Mouse (Mus musculus): ENCODE measurements around the gene Hbb-bs. TPM values are rescaled to one million over a fixed set of nuclear protein-coding genes. Genes with fewer than 3 reads are reported as not detected.

Gene Hbb-bs
- polyA plus RNA-seq, 1 experiment from 2014 or later: 44,289 TPM

Other genes with a start within 250 kb of the Hbb-bs start
- not detected in 2 replicates for gene Olfr618, start 238.0 kb downstream of the Hbb-bs start, polyA plus RNA-seq (2015; fragmentation: Nextera tagmentation; extraction: Ambion mirVana)
- gene Olfr619, start 227.5 kb downstream of the Hbb-bs start, polyA plus RNA-seq (2015; fragmentation: Nextera tagmentation; extraction: Ambion mirVana): not detected in 2 replicates
- gene Olfr620, start 215.6 kb downstream of the Hbb-bs start, polyA plus RNA-seq (2015; fragmentation: Nextera tagmentation; extraction: Ambion mirVana): not detected in 2 replicates
- not detected in 2 replicates for gene Olfr622, start 185.4 kb downstream of the Hbb-bs start, polyA plus RNA-seq (2015; fragmentation: Nextera tagmentation; extraction: Ambion mirVana)
- not detected in 2 replicates for gene Olfr623, start 164.4 kb downstream of the Hbb-bs start, polyA plus RNA-seq (2015; fragmentation: Nextera tagmentation; extraction: Ambion mirVana)
- gene Olfr624, start 156.9 kb downstream of the Hbb-bs start, polyA plus RNA-seq (2015; fragmentation: Nextera tagmentation; extraction: Ambion mirVana): 0.03 TPM in 2 replicates
- gene Olfr625-ps1, start 145.4 kb downstream of the Hbb-bs start, polyA plus RNA-seq (2015; fragmentation: Nextera tagmentation; extraction: Ambion mirVana): not detected in 2 replicates
- not detected in 2 replicates for gene Olfr243, start 113.4 kb downstream of the Hbb-bs start, polyA plus RNA-seq (2015; fragmentation: Nextera tagmentation; extraction: Ambion mirVana)
- gene Olfr628, start 97.7 kb downstream of the Hbb-bs start, polyA plus RNA-seq (2015; fragmentation: Nextera tagmentation; extraction: Ambion mirVana): not detected in 2 replicates
- not detected in 2 replicates for gene Olfr629, start 83.2 kb downstream of the Hbb-bs start, polyA plus RNA-seq (2015; fragmentation: Nextera tagmentation; extraction: Ambion mirVana)
- not detected in 2 replicates for gene Olfr630, start 70.8 kb downstream of the Hbb-bs start, polyA plus RNA-seq (2015; fragmentation: Nextera tagmentation; extraction: Ambion mirVana)
- not detected in 2 replicates for gene Olfr69, start 56.5 kb downstream of the Hbb-bs start, polyA plus RNA-seq (2015; fragmentation: Nextera tagmentation; extraction: Ambion mirVana)
- gene Olfr68, start 48.4 kb downstream of the Hbb-bs start, polyA plus RNA-seq (2015; fragmentation: Nextera tagmentation; extraction: Ambion mirVana): not detected in 2 replicates
- gene Olfr67, start 36.3 kb downstream of the Hbb-bs start, polyA plus RNA-seq (2015; fragmentation: Nextera tagmentation; extraction: Ambion mirVana): not detected in 2 replicates
- 13,914 and 14,622 TPM in 2 replicates for gene Hbb-bt, start 14.1 kb downstream of the Hbb-bs start, polyA plus RNA-seq (2015; fragmentation: Nextera tagmentation; extraction: Ambion mirVana)
- gene Hbb-bh2, start 12.4 kb upstream of the Hbb-bs start, polyA plus RNA-seq (2015; fragmentation: Nextera tagmentation; extraction: Ambion mirVana): not detected in 2 replicates
- gene Hbb-bh1, start 15.1 kb upstream of the Hbb-bs start, polyA plus RNA-seq (2015; fragmentation: Nextera tagmentation; extraction: Ambion mirVana): 7.6 and 12.8 TPM in 2 replicates
- gene Hbb-y, start 25.1 kb upstream of the Hbb-bs start, polyA plus RNA-seq (2015; fragmentation: Nextera tagmentation; extraction: Ambion mirVana): 765 and 1,617 TPM in 2 replicates
- gene Olfr66, start 58.2 kb upstream of the Hbb-bs start, polyA plus RNA-seq (2015; fragmentation: Nextera tagmentation; extraction: Ambion mirVana): not detected in 2 replicates
- not detected in 2 replicates for gene Olfr64, start 66.4 kb upstream of the Hbb-bs start, polyA plus RNA-seq (2015; fragmentation: Nextera tagmentation; extraction: Ambion mirVana)
- gene Olfr65, start 75.4 kb upstream of the Hbb-bs start, polyA plus RNA-seq (2015; fragmentation: Nextera tagmentation; extraction: Ambion mirVana): not detected in 2 replicates
- gene Olfr631, start 100.7 kb upstream of the Hbb-bs start, polyA plus RNA-seq (2015; fragmentation: Nextera tagmentation; extraction: Ambion mirVana): not detected in 2 replicates
- gene Olfr632, start 106.3 kb upstream of the Hbb-bs start, polyA plus RNA-seq (2015; fragmentation: Nextera tagmentation; extraction: Ambion mirVana): not detected in 2 replicates
- gene Olfr633, start 116.3 kb upstream of the Hbb-bs start, polyA plus RNA-seq (2015; fragmentation: Nextera tagmentation; extraction: Ambion mirVana): not detected in 2 replicates
- gene Olfr635, start 143.1 kb upstream of the Hbb-bs start, polyA plus RNA-seq (2015; fragmentation: Nextera tagmentation; extraction: Ambion mirVana): not detected in 2 replicates
- gene Olfr638, start 170.7 kb upstream of the Hbb-bs start, polyA plus RNA-seq (2015; fragmentation: Nextera tagmentation; extraction: Ambion mirVana): not detected in 2 replicates
- not detected in 2 replicates for gene Olfr639, start 189.2 kb upstream of the Hbb-bs start, polyA plus RNA-seq (2015; fragmentation: Nextera tagmentation; extraction: Ambion mirVana)
- not detected in 2 replicates for gene Olfr640, start 197.5 kb upstream of the Hbb-bs start, polyA plus RNA-seq (2015; fragmentation: Nextera tagmentation; extraction: Ambion mirVana)
- gene Olfr641, start 207.3 kb upstream of the Hbb-bs start, polyA plus RNA-seq (2015; fragmentation: Nextera tagmentation; extraction: Ambion mirVana): not detected in 2 replicates
- not detected in 2 replicates for gene Olfr642, start 224.6 kb upstream of the Hbb-bs start, polyA plus RNA-seq (2015; fragmentation: Nextera tagmentation; extraction: Ambion mirVana)
- not detected in 2 replicates for gene 4930516K23Rik, start 233.3 kb upstream of the Hbb-bs start, polyA plus RNA-seq (2015; fragmentation: Nextera tagmentation; extraction: Ambion mirVana)
- gene Olfr644, start 243.8 kb upstream of the Hbb-bs start, polyA plus RNA-seq (2015; fragmentation: Nextera tagmentation; extraction: Ambion mirVana): not detected in 2 replicates

All from heart, embryonic 15.5 days (tissue).